Mouse (Mus musculus) liver, adult 2 months (tissue): ENCODE measurements at regions not wholly inside any gene's neighbourhood (a gene's known extent, or its start where the extent isn't known, plus 50 kb on each side); places are given as distances from the start of the nearest gene placed in this dataset.

Experiments used
- DNase-seq: peaks from one replicate; pipeline ENCODE4 v3.0.0-alpha.2; 2011; ENCODE audit warnings: low read depth, low spot score; ENCODE audit errors: extremely low read depth
- H3K27ac ChIP-seq: fragments of 200-500 bp; replicated peaks from 2 replicates; pipeline ENCODE4 v1.5.1; 2012; ENCODE audit warnings: low read depth, mild to moderate bottlenecking, control low read depth, inconsistent platforms, low read length; ENCODE audit not compliant: insufficient read depth
- H3K27me3 ChIP-seq: fragments of 200-500 bp; 2 replicates; pipeline ENCODE4 v1.6.1; 2012; ENCODE audit warnings: mild to moderate bottlenecking, moderate library complexity, low read length, inconsistent platforms; ENCODE audit not compliant: control insufficient read depth, insufficient read depth
- H3K36me3 ChIP-seq: fragments of 200-500 bp; 2 replicates; pipeline ENCODE4 v1.6.1; 2012; ENCODE audit warnings: low read length, inconsistent platforms; ENCODE audit not compliant: control insufficient read depth, insufficient read depth
- H3K4me1 ChIP-seq: fragments of 200-500 bp; 2 replicates; pipeline ENCODE4 v1.6.1; 2011; ENCODE audit warnings: low read length; ENCODE audit not compliant: control insufficient read depth, insufficient read depth
- H3K4me3 ChIP-seq: fragments of 200-500 bp; 2 replicates; pipeline ENCODE4 v1.5.1; 2011; ENCODE audit warnings: low read depth, mild to moderate bottlenecking, control low read depth, low read length, moderate library complexity; ENCODE audit not compliant: insufficient read depth
- H3K79me2 ChIP-seq: fragments of 200-500 bp; 2 replicates; pipeline ENCODE4 v1.6.1; 2012; ENCODE audit warnings: inconsistent platforms, mild to moderate bottlenecking, low read length, moderate library complexity; ENCODE audit not compliant: control insufficient read depth, insufficient read depth
- H3K9ac ChIP-seq: fragments of 200-500 bp; 2 replicates; pipeline ENCODE4 v1.6.1; 2012; ENCODE audit warnings: low read depth, mild to moderate bottlenecking, control low read depth, inconsistent platforms, low read length
- CTCF ChIP-seq: fragments of 200-500 bp; IDR thresholded peaks from 2 replicates; pipeline ENCODE4 v1.5.1; 2011; ENCODE audit warnings: low read depth, low read length, control low read depth
- POLR2A ChIP-seq: fragments of 200-500 bp; IDR thresholded peaks from 2 replicates; pipeline ENCODE4 v1.6.1; 2011; ENCODE audit warnings: low read length, control low read depth; ENCODE audit not compliant: insufficient read depth; ENCODE audit errors: extremely low read depth
- WGBS: fragments of 180-500 bp; shearing (Covaris S2); methylation state at CpG from one replicate; pipeline ENCODE4 v1.1.7; 2018; 5-methylcytosine and 5-hydroxymethylcytosine counted together

- H3K27me3 ChIP-seq: no peaks in the 10 kb centered on the region
- H3K4me1 ChIP-seq: no peaks in the 10 kb centered on the region
- no peak for DNase-seq
- H3K36me3 ChIP-seq: no peaks in the 10 kb centered on the region
- H3K4me3 ChIP-seq: no peak overlapping the region
- no peak overlapping the region for H3K27ac ChIP-seq
- H3K9ac ChIP-seq: no peak overlapping the region
- 68% methylated on average over 5 of the region's 5 CpGs for WGBS
- TF ChIP-seq CTCF: no peak
- no peaks in the 10 kb centered on the region for H3K79me2 ChIP-seq
These were observed 167.5 kb downstream of the Gm26897 start for GRCm38 (mm10) chr5:111901197-111901596.

- WGBS: 9% methylated on average over 5 of the region's 5 CpGs
- H3K9ac ChIP-seq: no peak overlapping the region
- no peaks in the 10 kb centered on the region for H3K4me1 ChIP-seq
- H3K27ac ChIP-seq: no peak overlapping the region
- no peak for DNase-seq
- H3K27me3 ChIP-seq: no peaks in the 10 kb centered on the region
- H3K79me2 ChIP-seq: no peaks in the 10 kb centered on the region
- H3K4me3 ChIP-seq: no peak overlapping the region
- TF ChIP-seq CTCF: no peak
- no peak for TF ChIP-seq POLR2A
- H3K36me3 ChIP-seq: no peaks in the 10 kb centered on the region
These were observed 168.0 kb downstream of the Gm26897 start for GRCm38 (mm10) chr5:111901678-111902077.

GRCm38 (mm10) chr5:111908085-111908484 lies 174.4 kb downstream of the Gm26897 start:
- no peak overlapping the region for H3K4me3 ChIP-seq
- DNase-seq: no peak
- H3K27ac ChIP-seq: no peak overlapping the region
- H3K27me3 ChIP-seq: no peaks in the 10 kb centered on the region
- no peaks in the 10 kb centered on the region for H3K4me1 ChIP-seq
- 82% methylated on average over 14 of the region's 14 CpGs for WGBS
- H3K9ac ChIP-seq: no peak overlapping the region
- H3K36me3 ChIP-seq: no peaks in the 10 kb centered on the region
- TF ChIP-seq POLR2A (no peak), CTCF (no peak)
- no peaks in the 10 kb centered on the region for H3K79me2 ChIP-seq

GRCm38 (mm10) chr5:111910514-111910913 lies 176.8 kb downstream of the Gm26897 start:
- H3K4me1 ChIP-seq: no peaks in the 10 kb centered on the region
- H3K27ac ChIP-seq: no peak overlapping the region
- no peak for TF ChIP-seq POLR2A
- no peak for TF ChIP-seq CTCF
- DNase-seq: no peak
- H3K4me3 ChIP-seq: no peak overlapping the region
- no peak overlapping the region for H3K9ac ChIP-seq
- no peaks in the 10 kb centered on the region for H3K36me3 ChIP-seq
- WGBS: 75% methylated on average over 8 of the region's 8 CpGs
- no peaks in the 10 kb centered on the region for H3K79me2 ChIP-seq
- 0 out of 2 replicates have a peak, but pooled peaks cover 2% of the 10 kb centered on the region for H3K27me3 ChIP-seq

GRCm38 (mm10) chr5:111913354-111913753 lies 179.6 kb downstream of the Gm26897 start:
- no peak overlapping the region for H3K9ac ChIP-seq
- TF ChIP-seq POLR2A (no peak), CTCF (no peak)
- WGBS: 61% methylated on average over 7 of the region's 7 CpGs
- H3K27ac ChIP-seq: no peak overlapping the region
- H3K27me3 ChIP-seq: 0 out of 2 replicates have a peak, but pooled peaks cover 2% of the 10 kb centered on the region
- no peak overlapping the region for H3K4me3 ChIP-seq
- no peaks in the 10 kb centered on the region for H3K36me3 ChIP-seq
- DNase-seq: no peak
- H3K79me2 ChIP-seq: no peaks in the 10 kb centered on the region
- no peaks in the 10 kb centered on the region for H3K4me1 ChIP-seq

- H3K79me2 ChIP-seq: no peaks in the 10 kb centered on the region
- H3K27ac ChIP-seq: no peak overlapping the region
- TF ChIP-seq POLR2A: no peak
- TF ChIP-seq CTCF: no peak
- H3K27me3 ChIP-seq: 0 out of 2 replicates have a peak, but pooled peaks cover 2% of the 10 kb centered on the region
- no peak overlapping the region for H3K9ac ChIP-seq
- H3K4me1 ChIP-seq: no peaks in the 10 kb centered on the region
- no peaks in the 10 kb centered on the region for H3K36me3 ChIP-seq
- H3K4me3 ChIP-seq: no peak overlapping the region
- DNase-seq: no peak
- WGBS: 79% methylated on average over 3 of the region's 3 CpGs
These were observed 180.6 kb downstream of the Gm26897 start for GRCm38 (mm10) chr5:111914296-111914695.
